Mouse (Mus musculus): ENCODE data around the gene D130052B06Rik.

GRCm38 (mm10) chr11:33550861-33551560, 48.1 kb upstream of the D130052B06Rik start:
- no peak for TF ChIP-seq CTCF (IDR thresholded peaks at IDR 0.05; ENCODE audit: control insufficient read depth, insufficient read depth, insufficient replicate concordance, low read depth, low read length)
- no peak for TF ChIP-seq POLR2A (IDR thresholded peaks at IDR 0.05; ENCODE audit: control insufficient read depth, low read depth, low read length)
